Mouse (Mus musculus): ENCODE results near the gene Hoxa9. TPM values are rescaled to one million over a fixed set of nuclear protein-coding genes. Genes with fewer than 3 reads are reported as not detected.

The Hoxa9 gene
- polyA plus RNA-seq, 1 experiment, result 1.7 TPM

GRCm38 (mm10) chr6:52220003-52220864 is 10.7 kb downstream of the Hoxa9 start:
- Histone ChIP-seq H3K4me1 (ENCODE audit: control insufficient read depth, insufficient read depth, insufficient read length, low read length) (peaks cover 4% of the 10 kb centered on the region; the same call in 1 of the 2 replicates), H3K4me3 (ENCODE audit: insufficient read depth, low read depth, low read length) (no peak overlapping the region), H3K27ac (replicated peaks; ENCODE audit: low read depth, low read length) (no peak overlapping the region)

- H3K27ac ChIP-seq (replicated peaks; ENCODE audit: low read depth, low read length), result no peak overlapping the region
- H3K4me1 ChIP-seq (ENCODE audit: control insufficient read depth, insufficient read depth, insufficient read length, low read length), result peaks cover 4% of the 10 kb centered on the region; the same call in 1 of the 2 replicates
- H3K4me3 ChIP-seq (ENCODE audit: insufficient read depth, low read depth, low read length), result no peak overlapping the region
Measured at GRCm38 (mm10) chr6:52219234-52219942, 11.5 kb downstream of the Hoxa9 start.

DNA sequence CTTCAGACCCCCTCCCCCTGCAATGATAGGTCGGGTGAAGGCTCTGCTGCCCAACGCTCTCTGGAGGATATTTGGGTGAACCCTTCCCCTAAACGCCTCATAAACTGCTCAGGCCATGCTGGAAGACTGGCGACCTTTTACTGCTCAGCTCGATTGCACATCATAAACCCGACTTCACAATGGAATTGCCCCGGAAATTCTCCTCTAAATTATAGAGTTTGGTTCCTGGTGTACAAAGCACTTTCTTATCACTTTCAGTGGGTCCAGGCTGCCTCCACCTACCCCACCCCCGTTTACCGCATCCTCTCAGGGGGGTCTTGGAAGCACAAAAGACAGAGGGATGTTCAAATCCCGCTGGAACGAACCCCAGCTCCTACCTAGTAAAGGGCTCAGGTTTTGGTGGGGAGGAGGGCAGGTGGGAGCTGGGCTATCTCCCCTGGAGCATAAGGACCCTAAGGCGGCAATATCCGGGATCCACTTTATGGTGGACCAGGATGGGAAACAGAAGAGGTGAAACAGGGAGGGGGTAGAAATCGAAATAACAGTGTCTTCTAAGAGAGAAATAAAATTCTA is 12.2 kb downstream of the Hoxa9 start:
- Histone ChIP-seq H3K4me1 (ENCODE audit: control insufficient read depth, insufficient read depth, insufficient read length, low read length) (peaks cover 4% of the 10 kb centered on the region; the same call in 1 of the 2 replicates), H3K27ac (replicated peaks; ENCODE audit: low read depth, low read length) (no peak overlapping the region), H3K4me3 (ENCODE audit: insufficient read depth, low read depth, low read length) (no peak overlapping the region)

GRCm38 (mm10) chr6:52217895-52218642 is 12.8 kb downstream of the Hoxa9 start:
- Histone ChIP-seq H3K4me1 (ENCODE audit: control insufficient read depth, insufficient read depth, insufficient read length, low read length) (peaks cover 4% of the 10 kb centered on the region; the same call in 1 of the 2 replicates), H3K27ac (replicated peaks; ENCODE audit: low read depth, low read length) (0 out of 2 replicates have a peak overlapping the region, but pooled peaks have one; percentile 4), H3K4me3 (ENCODE audit: insufficient read depth, low read depth, low read length) (peak overlapping the region; percentile 64)

DNA sequence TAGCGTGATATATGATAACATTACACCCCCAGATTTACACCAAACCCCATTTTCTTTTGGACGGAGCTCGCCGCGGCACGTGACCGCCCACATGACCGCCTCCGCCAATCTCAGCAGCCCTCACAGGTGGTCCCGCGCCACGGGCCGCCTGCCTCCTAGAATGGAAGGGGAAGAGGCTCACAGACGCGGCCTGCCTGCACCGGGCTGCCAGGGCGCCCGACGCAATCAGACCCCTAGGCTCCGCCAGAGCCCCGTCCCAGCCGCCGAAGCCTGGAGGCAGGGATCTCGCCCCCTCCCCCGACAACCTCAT is 13.5 kb downstream of the Hoxa9 start:
- Histone ChIP-seq H3K4me3 (ENCODE audit: insufficient read depth, low read depth, low read length) (peak overlapping the region; percentile 64), H3K4me1 (ENCODE audit: control insufficient read depth, insufficient read depth, insufficient read length, low read length) (peaks cover 4% of the 10 kb centered on the region; the same call in 1 of the 2 replicates), H3K27ac (replicated peaks; ENCODE audit: low read depth, low read length) (peak overlapping the region; percentile 40; the same call in 1 of the 2 replicates)

GRCm38 (mm10) chr6:52216691-52217458 is 14.0 kb downstream of the Hoxa9 start:
- H3K27ac ChIP-seq (replicated peaks; ENCODE audit: low read depth, low read length), result peak overlapping the region; percentile 40; the same call in 1 of the 2 replicates
- peaks cover 4% of the 10 kb centered on the region; the same call in 1 of the 2 replicates for H3K4me1 ChIP-seq (ENCODE audit: control insufficient read depth, insufficient read depth, insufficient read length, low read length)
- peak overlapping the region; percentile 64 for H3K4me3 ChIP-seq (ENCODE audit: insufficient read depth, low read depth, low read length)

DNA sequence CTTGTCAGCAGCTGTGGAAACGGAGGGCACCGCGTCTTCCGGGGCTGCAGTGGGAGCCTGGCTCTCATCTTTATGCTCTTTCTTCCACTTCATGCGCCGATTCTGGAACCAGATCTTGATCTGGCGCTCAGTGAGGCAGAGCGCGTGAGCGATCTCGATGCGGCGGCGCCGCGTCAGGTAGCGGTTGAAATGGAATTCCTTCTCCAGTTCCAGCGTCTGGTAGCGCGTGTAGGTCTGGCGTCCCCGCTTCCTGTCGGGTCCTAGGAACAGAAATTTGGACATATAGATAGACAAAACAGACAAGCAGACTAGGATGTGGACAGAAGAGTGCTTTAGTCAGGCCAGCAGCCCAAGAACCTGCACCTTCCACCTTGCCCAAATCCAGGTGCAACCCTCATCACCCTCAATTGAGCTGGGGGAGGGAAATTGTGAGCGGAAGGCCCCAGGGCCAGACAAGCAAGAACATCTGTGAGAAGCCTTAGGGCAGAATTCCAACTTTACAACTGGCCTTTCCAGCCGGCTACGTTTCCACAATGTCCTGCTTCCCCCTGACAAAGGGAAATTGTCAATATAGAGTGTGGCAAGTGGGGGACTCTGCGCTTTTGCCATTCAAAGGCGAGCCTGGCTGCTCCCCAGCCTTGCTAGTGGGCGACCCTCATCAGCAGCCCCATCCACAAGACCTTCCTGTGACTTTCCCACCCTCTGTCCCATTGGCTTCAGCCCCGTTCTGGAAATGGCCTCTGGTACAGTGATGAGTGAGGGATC is 14.9 kb downstream of the Hoxa9 start:
- Histone ChIP-seq H3K27ac (replicated peaks; ENCODE audit: low read depth, low read length) (no peak overlapping the region), H3K4me1 (ENCODE audit: control insufficient read depth, insufficient read depth, insufficient read length, low read length) (peaks cover 4% of the 10 kb centered on the region; the same call in 1 of the 2 replicates), H3K4me3 (ENCODE audit: insufficient read depth, low read depth, low read length) (peak overlapping the region; percentile 26)

DNA sequence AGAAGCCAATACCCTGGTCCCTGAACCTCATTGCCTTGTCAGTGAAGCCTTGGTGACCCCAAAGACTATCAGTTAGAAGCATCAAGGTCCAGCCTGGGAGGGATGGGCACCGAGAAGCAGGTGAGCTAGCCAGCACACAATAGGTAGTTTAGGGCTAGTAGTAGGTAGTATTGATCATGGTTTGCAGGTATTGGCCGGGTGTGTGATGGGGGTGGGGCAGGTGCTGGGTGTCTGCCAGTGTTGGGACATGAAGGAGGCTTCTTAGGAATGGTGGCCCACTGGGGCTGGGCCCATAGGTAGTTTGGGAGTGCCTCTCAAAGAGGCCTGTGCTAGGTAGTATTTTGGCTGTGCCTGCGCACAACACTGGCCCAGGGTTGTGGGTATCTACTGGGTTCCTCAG is 15.8 kb downstream of the Hoxa9 start:
- no peak overlapping the region for H3K27ac ChIP-seq (replicated peaks; ENCODE audit: low read depth, low read length)

DNA sequence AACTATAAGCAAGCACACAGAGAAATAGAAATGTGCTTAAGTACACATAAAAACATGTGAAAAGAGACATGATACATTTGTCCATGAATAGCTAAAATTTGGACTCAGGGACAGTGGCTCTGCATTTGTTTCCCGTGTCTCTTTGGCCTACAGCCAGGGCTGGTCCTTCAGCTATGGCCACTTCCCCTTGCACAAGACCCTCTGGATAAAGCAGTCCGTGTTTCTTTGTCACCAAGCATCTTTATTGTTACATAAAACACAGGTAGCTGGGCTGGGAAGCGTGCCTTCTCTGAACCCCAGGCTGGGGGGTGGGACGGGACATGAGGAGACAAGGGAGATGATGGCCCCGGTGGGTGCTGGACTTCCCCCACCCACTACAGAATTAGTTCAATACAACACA is 16.6 kb downstream of the Hoxa9 start:
- Histone ChIP-seq H3K4me1 (ENCODE audit: control insufficient read depth, insufficient read depth, insufficient read length, low read length) (peaks cover 4% of the 10 kb centered on the region; the same call in 1 of the 2 replicates), H3K4me3 (ENCODE audit: insufficient read depth, low read depth, low read length) (no peak overlapping the region), H3K27ac (replicated peaks; ENCODE audit: low read depth, low read length) (no peak overlapping the region)

More for the DNA sequence above, 15.8 kb downstream of the Hoxa9 start:
- H3K4me3 ChIP-seq (ENCODE audit: insufficient read depth, low read depth, low read length), result no peak overlapping the region
- peaks cover 4% of the 10 kb centered on the region; the same call in 1 of the 2 replicates for H3K4me1 ChIP-seq (ENCODE audit: control insufficient read depth, insufficient read depth, insufficient read length, low read length)

- Histone ChIP-seq H3K4me1 (ENCODE audit: control insufficient read depth, insufficient read depth, insufficient read length, low read length) (peaks cover 7% of the 10 kb centered on the region; the same call in 1 of the 2 replicates), H3K4me3 (ENCODE audit: insufficient read depth, low read depth, low read length) (peak within 1 kb of the TSS; percentile 76), H3K27ac (replicated peaks; ENCODE audit: low read depth, low read length) (peak within 1 kb of the TSS; percentile 85)
Measured at GRCm38 (mm10) chr6:52213119-52213986, 17.5 kb downstream of the Hoxa9 start, which contains the start of the genes Hoxa3 and Gm28308. Gene Hoxa3 (minus strand): TSS chr6:52213336. Gene Gm28308 (minus strand): TSS chr6:52213339.

- Histone ChIP-seq H3K4me3 (ENCODE audit: insufficient read depth, low read depth, low read length) (peak overlapping the region; percentile 76), H3K4me1 (ENCODE audit: control insufficient read depth, insufficient read depth, insufficient read length, low read length) (peaks cover 7% of the 10 kb centered on the region; the same call in 1 of the 2 replicates), H3K27ac (replicated peaks; ENCODE audit: low read depth, low read length) (peak overlapping the region; percentile 85)
Measured at GRCm38 (mm10) chr6:52212556-52213118, 18.3 kb downstream of the Hoxa9 start.

DNA sequence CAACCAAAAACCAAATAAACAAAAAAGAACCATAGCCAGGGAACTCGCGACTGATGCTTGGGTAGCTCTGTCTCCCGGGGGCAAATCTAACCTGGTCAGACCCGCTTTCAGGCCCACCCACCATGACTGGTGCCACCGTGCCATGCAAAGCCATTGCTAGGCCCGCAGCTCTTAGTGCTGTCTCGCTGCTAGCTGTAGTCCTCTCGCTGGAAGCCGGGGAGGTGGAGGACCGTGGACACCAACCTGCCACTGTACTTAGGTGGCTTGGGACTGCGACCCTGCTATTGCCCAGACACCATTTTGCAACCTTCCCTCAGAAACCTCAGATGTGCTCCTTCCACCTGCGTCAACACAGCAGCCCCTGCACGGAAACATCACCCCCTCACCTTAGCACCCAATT is 18.9 kb downstream of the Hoxa9 start:
- H3K4me1 ChIP-seq (ENCODE audit: control insufficient read depth, insufficient read depth, insufficient read length, low read length), result peaks cover 7% of the 10 kb centered on the region; the same call in 1 of the 2 replicates
- H3K27ac ChIP-seq (replicated peaks; ENCODE audit: low read depth, low read length), result 0 out of 2 replicates have a peak overlapping the region, but pooled peaks have one; percentile 85
- H3K4me3 ChIP-seq (ENCODE audit: insufficient read depth, low read depth, low read length), result peak overlapping the region; percentile 76
